Mouse (Mus musculus): ENCODE results near the gene Nol10. TPM values are rescaled to one million over a fixed set of nuclear protein-coding genes. Genes with fewer than 3 reads are reported as not detected.

Gene Nol10
- total and polyA plus RNA-seq, 2 experiments from 2014 or later, result 2.2 to 7.6 TPM

GRCm38 (mm10) chr12:17387332-17388135 lies 39.3 kb downstream of the Nol10 start:
- Histone ChIP-seq H3K9ac (replicated peaks; ENCODE audit: low read depth, low read length) (no peak overlapping the region), H3K4me2 (ENCODE audit: low read depth, low read length) (no peak overlapping the region), H3K27ac (ENCODE audit: low read depth) (no peak overlapping the region), H3K4me1 (ENCODE audit: control insufficient read depth, insufficient read depth) (0 out of 2 replicates have a peak, but pooled peaks cover 3% of the 10 kb centered on the region), H3K4me3 (ENCODE audit: low read depth, low read length) (no peak overlapping the region), H3K27me3 (ENCODE audit: control insufficient read depth, insufficient read depth, low read length) (no peaks in the 10 kb centered on the region), H3K36me3 (replicated peaks; ENCODE audit: control insufficient read depth, insufficient read depth, low read length) (no peaks in the 10 kb centered on the region), H3K9me3 (replicated peaks; ENCODE audit: control insufficient read depth, low read length) (no peaks in the 10 kb centered on the region)
- DNase-seq (ENCODE audit: low spot score), result no peak
- TF ChIP-seq EP300 (IDR thresholded peaks at IDR 0.05; ENCODE audit: low read depth), result no peak
- no peak for TF ChIP-seq CTCF (IDR thresholded peaks at IDR 0.05; ENCODE audit: low read depth)
- ATAC-seq (ENCODE audit: insufficient read depth, low read depth), result no peak
- 83% methylated on average over 12 of the region's 12 CpGs for WGBS

GRCm38 (mm10) chr12:17388136-17388437 lies 39.8 kb downstream of the Nol10 start:
- no peak overlapping the region for H3K27ac ChIP-seq (ENCODE audit: low read depth)
- no peak overlapping the region for H3K9ac ChIP-seq (replicated peaks; ENCODE audit: low read depth, low read length)
- ATAC-seq (ENCODE audit: insufficient read depth, low read depth) (no peak), DNase-seq (ENCODE audit: low spot score) (no peak)
- 0 out of 2 replicates have a peak, but pooled peaks cover 3% of the 10 kb centered on the region for H3K4me1 ChIP-seq (ENCODE audit: control insufficient read depth, insufficient read depth)
- H3K27me3 ChIP-seq (ENCODE audit: control insufficient read depth, insufficient read depth, low read length), result no peaks in the 10 kb centered on the region
- no peaks in the 10 kb centered on the region for H3K36me3 ChIP-seq (replicated peaks; ENCODE audit: control insufficient read depth, insufficient read depth, low read length)
- TF ChIP-seq EP300 (IDR thresholded peaks at IDR 0.05; ENCODE audit: low read depth), result no peak
- no peak overlapping the region for H3K4me2 ChIP-seq (ENCODE audit: low read depth, low read length)
- no peak overlapping the region for H3K4me3 ChIP-seq (ENCODE audit: low read depth, low read length)
- 93% methylated on average over 1 of the region's 1 CpGs for WGBS
- H3K9me3 ChIP-seq (replicated peaks; ENCODE audit: control insufficient read depth, low read length), result no peaks in the 10 kb centered on the region

GRCm38 (mm10) chr12:17390036-17390435 lies 41.8 kb downstream of the Nol10 start:
- no peak for ATAC-seq (ENCODE audit: insufficient read depth, low read depth)
- H3K4me1 ChIP-seq (ENCODE audit: control insufficient read depth, insufficient read depth), result 0 out of 2 replicates have a peak, but pooled peaks cover 3% of the 10 kb centered on the region
- no peaks in the 10 kb centered on the region; the same call in 1 of the 2 replicates for H3K36me3 ChIP-seq (replicated peaks; ENCODE audit: control insufficient read depth, insufficient read depth, low read length)
- no peak overlapping the region for H3K9ac ChIP-seq (replicated peaks; ENCODE audit: low read depth, low read length)
- no peaks in the 10 kb centered on the region for H3K9me3 ChIP-seq (replicated peaks; ENCODE audit: control insufficient read depth, low read length)
- H3K27me3 ChIP-seq (ENCODE audit: control insufficient read depth, insufficient read depth, low read length), result no peaks in the 10 kb centered on the region
- no peak overlapping the region for H3K4me3 ChIP-seq (ENCODE audit: low read depth, low read length)
- H3K27ac ChIP-seq (ENCODE audit: low read depth), result no peak overlapping the region
- H3K4me2 ChIP-seq (ENCODE audit: low read depth, low read length), result no peak overlapping the region
- TF ChIP-seq CTCF (IDR thresholded peaks at IDR 0.05; ENCODE audit: low read depth) (no peak), EP300 (IDR thresholded peaks at IDR 0.05; ENCODE audit: low read depth) (no peak)
- no peak for DNase-seq (ENCODE audit: low spot score)

- 0 out of 2 replicates have a peak, but pooled peaks cover 3% of the 10 kb centered on the region for H3K4me1 ChIP-seq (ENCODE audit: control insufficient read depth, insufficient read depth)
- H3K27me3 ChIP-seq (ENCODE audit: control insufficient read depth, insufficient read depth, low read length), result no peaks in the 10 kb centered on the region
- no peak for ATAC-seq (ENCODE audit: insufficient read depth, low read depth)
- no peaks in the 10 kb centered on the region; the same call in 1 of the 2 replicates for H3K36me3 ChIP-seq (replicated peaks; ENCODE audit: control insufficient read depth, insufficient read depth, low read length)
- no peaks in the 10 kb centered on the region for H3K9me3 ChIP-seq (replicated peaks; ENCODE audit: control insufficient read depth, low read length)
- no peak overlapping the region for H3K9ac ChIP-seq (replicated peaks; ENCODE audit: low read depth, low read length)
- TF ChIP-seq EP300 (IDR thresholded peaks at IDR 0.05; ENCODE audit: low read depth), result no peak
- TF ChIP-seq CTCF (IDR thresholded peaks at IDR 0.05; ENCODE audit: low read depth), result no peak
- WGBS, result 36% methylated on average over 4 of the region's 4 CpGs
- no peak overlapping the region for H3K27ac ChIP-seq (ENCODE audit: low read depth)
- H3K4me2 ChIP-seq (ENCODE audit: low read depth, low read length), result no peak overlapping the region
- peak; percentile 29 for DNase-seq (ENCODE audit: low spot score)
- no peak overlapping the region for H3K4me3 ChIP-seq (ENCODE audit: low read depth, low read length)
These were observed 42.3 kb downstream of the Nol10 start for GRCm38 (mm10) chr12:17390510-17390909.

- WGBS, result 76% methylated on average over 13 of the region's 13 CpGs
- Histone ChIP-seq H3K4me1 (ENCODE audit: control insufficient read depth, insufficient read depth) (0 out of 2 replicates have a peak, but pooled peaks cover 3% of the 10 kb centered on the region), H3K9ac (replicated peaks; ENCODE audit: low read depth, low read length) (no peak overlapping the region), H3K4me2 (ENCODE audit: low read depth, low read length) (no peak overlapping the region), H3K27me3 (ENCODE audit: control insufficient read depth, insufficient read depth, low read length) (no peaks in the 10 kb centered on the region), H3K9me3 (replicated peaks; ENCODE audit: control insufficient read depth, low read length) (no peaks in the 10 kb centered on the region), H3K27ac (ENCODE audit: low read depth) (no peak overlapping the region), H3K4me3 (ENCODE audit: low read depth, low read length) (no peak overlapping the region), H3K36me3 (replicated peaks; ENCODE audit: control insufficient read depth, insufficient read depth, low read length) (no peaks in the 10 kb centered on the region; the same call in 1 of the 2 replicates)
- TF ChIP-seq CTCF (IDR thresholded peaks at IDR 0.05; ENCODE audit: low read depth), result no peak
- no peak for TF ChIP-seq EP300 (IDR thresholded peaks at IDR 0.05; ENCODE audit: low read depth)
- no peak for DNase-seq (ENCODE audit: low spot score)
- ATAC-seq (ENCODE audit: insufficient read depth, low read depth), result no peak
These were observed 44.9 kb downstream of the Nol10 start for GRCm38 (mm10) chr12:17393148-17393547.

- 76% methylated on average over 2 of the region's 2 CpGs for WGBS
- DNase-seq (ENCODE audit: low spot score), result no peak
- no peak overlapping the region for H3K27ac ChIP-seq (ENCODE audit: low read depth)
- no peak overlapping the region for H3K9ac ChIP-seq (replicated peaks; ENCODE audit: low read depth, low read length)
- H3K27me3 ChIP-seq (ENCODE audit: control insufficient read depth, insufficient read depth, low read length), result no peaks in the 10 kb centered on the region
- H3K36me3 ChIP-seq (replicated peaks; ENCODE audit: control insufficient read depth, insufficient read depth, low read length), result peaks cover 9% of the 10 kb centered on the region; the same call in 1 of the 2 replicates
- no peaks in the 10 kb centered on the region for H3K9me3 ChIP-seq (replicated peaks; ENCODE audit: control insufficient read depth, low read length)
- H3K4me1 ChIP-seq (ENCODE audit: control insufficient read depth, insufficient read depth), result no peaks in the 10 kb centered on the region
- no peak overlapping the region for H3K4me3 ChIP-seq (ENCODE audit: low read depth, low read length)
- H3K4me2 ChIP-seq (ENCODE audit: low read depth, low read length), result no peak overlapping the region
- no peak for TF ChIP-seq CTCF (IDR thresholded peaks at IDR 0.05; ENCODE audit: low read depth)
- no peak for TF ChIP-seq EP300 (IDR thresholded peaks at IDR 0.05; ENCODE audit: low read depth)
- no peak for ATAC-seq (ENCODE audit: insufficient read depth, low read depth)
These were observed 48.9 kb downstream of the Nol10 start for GRCm38 (mm10) chr12:17397150-17397549.

Data from heart, postnatal 0 days (tissue).